Mouse (Mus musculus) embryonic fibroblast, embryonic 13.5 days (primary cell): ENCODE measurements around the gene Slc2a10. TPM values are rescaled to one million over a fixed set of nuclear protein-coding genes. Genes with fewer than 3 reads are reported as not detected.
"Not testable (repeated sequence)": the region's sequence is repeated elsewhere in the genome, so short reads cannot be mapped to it uniquely, and the experiment has no call there.

Experiments
- H3K27ac ChIP-seq: 2 replicates; pipeline ENCODE4 v1.5.1; 2012; ENCODE audit warnings: low read length, control low read depth, inconsistent platforms; ENCODE audit not compliant: insufficient read depth
- H3K4me1 ChIP-seq: 2 replicates; pipeline ENCODE4 v1.6.1; 2011; ENCODE audit warnings: low read length; ENCODE audit not compliant: control insufficient read depth, insufficient read depth
- H3K4me3 ChIP-seq: 2 replicates; pipeline ENCODE4 v1.5.1; 2011; ENCODE audit warnings: mild to moderate bottlenecking, control low read depth, low read length; ENCODE audit not compliant: insufficient read depth
- CTCF ChIP-seq: IDR thresholded peaks from 2 replicates; pipeline ENCODE4 v1.5.1; 2011; ENCODE audit warnings: mild to moderate bottlenecking, control low read depth, low read length, moderate library complexity, borderline replicate concordance; ENCODE audit not compliant: insufficient read depth
- POLR2A ChIP-seq: IDR thresholded peaks from 2 replicates; pipeline ENCODE4 v1.6.1; 2011; ENCODE audit warnings: low read depth, mild to moderate bottlenecking, control low read depth, low read length, moderate library complexity
- polyA plus RNA-seq: library from polyadenylated mRNA; stranded (reverse); fragments of >200 nt; gene quantifications from 2 replicates; pipeline ENCODE4 v1.2.4, GENCODE M21; 2011; ENCODE audit warnings: low read depth; ENCODE audit not compliant: missing spikeins, insufficient read length

Gene Slc2a10
- polyA plus RNA-seq, 1 experiment: 10.9 TPM

DNA sequence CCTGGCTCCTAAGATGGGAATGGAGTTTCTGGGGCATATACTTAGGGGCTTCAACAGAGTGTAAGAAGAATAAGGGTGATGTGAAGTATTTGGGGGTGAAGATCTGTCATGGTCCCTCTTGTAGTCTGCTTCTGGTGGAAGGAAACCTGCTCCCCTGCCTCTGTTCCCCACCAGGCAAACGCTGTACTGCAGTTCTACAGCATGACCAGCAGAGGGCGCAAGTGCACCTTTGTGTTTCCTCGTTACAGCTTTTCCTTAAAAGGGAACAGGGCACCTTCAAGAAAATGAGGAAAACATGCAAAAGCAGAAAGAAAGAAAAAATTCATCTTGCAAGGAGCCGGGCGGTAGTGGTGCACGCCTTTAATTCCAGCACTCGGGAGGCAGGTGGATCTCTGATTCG, 25.5 kb downstream of the Slc2a10 start:
- no peak overlapping the region for H3K4me3 ChIP-seq
- TF ChIP-seq POLR2A (no peak), CTCF (peak; percentile 95)
- H3K4me1 ChIP-seq: no peaks in the 10 kb centered on the region
- no peak overlapping the region for H3K27ac ChIP-seq

DNA sequence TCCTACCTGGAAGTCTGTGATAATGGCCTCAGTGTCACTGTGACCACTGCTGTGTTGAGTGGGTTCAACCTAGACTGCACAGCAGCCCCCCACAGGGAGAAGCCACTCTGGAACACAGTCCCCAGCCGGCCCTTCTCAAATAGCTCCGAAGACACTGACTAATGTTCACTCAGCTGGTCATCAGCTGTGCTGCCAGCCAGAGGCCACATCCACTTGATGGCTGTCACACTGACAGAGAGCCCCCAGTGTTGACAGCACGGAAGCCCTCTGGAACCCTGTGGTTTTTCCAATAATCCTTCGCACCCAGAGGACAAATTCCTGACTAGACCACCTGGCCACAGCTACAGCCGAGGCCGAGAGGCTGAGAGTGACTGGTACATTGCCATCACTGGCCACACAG, 30.2 kb downstream of the Slc2a10 start:
- TF ChIP-seq POLR2A (no peak), CTCF (no peak)
- no peak overlapping the region for H3K27ac ChIP-seq
- no peak overlapping the region for H3K4me3 ChIP-seq
- no peaks in the 10 kb centered on the region for H3K4me1 ChIP-seq

DNA sequence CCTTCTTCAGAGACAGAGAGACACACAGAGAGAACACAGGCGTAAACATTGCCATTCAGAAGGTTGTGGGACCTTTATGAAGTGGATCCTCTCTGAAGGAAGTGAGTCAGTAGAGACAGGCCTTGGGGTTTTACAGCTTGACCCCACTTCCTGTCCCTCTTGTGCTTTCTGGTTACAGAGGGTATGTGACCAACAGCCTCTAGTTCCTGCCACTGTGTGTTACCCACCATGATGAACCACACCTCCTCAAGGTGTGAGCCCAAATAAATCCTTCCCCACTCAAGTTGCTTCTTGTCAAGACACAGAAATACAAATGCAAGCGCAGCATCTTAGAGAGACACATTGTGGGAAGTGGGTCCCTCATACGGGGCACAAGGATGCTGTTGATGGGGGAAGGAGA, 37.4 kb downstream of the Slc2a10 start:
- H3K4me1 ChIP-seq: peaks cover 4% of the 10 kb centered on the region; the same call in 1 of the 2 replicates
- no peak overlapping the region for H3K4me3 ChIP-seq
- no peak for TF ChIP-seq CTCF
- no peak for TF ChIP-seq POLR2A
- H3K27ac ChIP-seq: no peak overlapping the region

DNA sequence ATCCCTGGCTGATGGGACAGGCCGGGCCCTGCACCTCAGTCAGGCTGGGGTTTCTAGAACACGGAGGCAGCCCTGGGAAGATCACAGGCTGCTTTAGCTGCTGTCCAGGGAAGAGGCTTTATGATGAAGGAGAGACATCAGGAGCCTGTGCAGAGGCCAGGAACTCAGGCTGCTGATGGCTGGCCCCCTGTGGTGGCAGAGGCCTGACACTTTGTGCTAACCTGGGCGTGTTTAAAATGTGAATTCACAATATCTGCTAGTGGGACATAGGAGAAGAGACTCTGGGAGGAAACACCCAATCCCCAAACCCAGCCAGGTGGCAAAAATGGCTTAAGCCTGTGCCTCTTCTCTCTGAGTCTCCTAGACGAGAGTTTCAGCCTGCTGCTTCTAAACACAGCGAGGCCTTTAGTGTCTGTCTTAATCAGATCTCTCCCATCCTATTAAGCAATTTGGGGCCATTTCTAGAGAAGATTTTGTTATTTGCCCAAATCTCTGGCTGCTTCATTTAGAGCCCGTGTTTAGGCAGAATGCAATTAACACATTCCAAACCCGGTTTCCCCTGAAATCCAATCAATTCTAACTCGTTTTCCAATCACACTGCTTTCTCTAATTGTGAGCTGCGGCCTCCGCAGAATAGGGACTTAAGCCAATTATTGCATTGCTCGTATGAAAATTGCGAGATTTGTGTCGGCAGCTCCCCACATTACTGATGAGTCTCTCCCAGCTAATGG, 39.5 kb downstream of the Slc2a10 start:
- no peak overlapping the region for H3K4me3 ChIP-seq
- no peak for TF ChIP-seq CTCF
- no peak for TF ChIP-seq POLR2A
- H3K4me1 ChIP-seq: peaks cover 4% of the 10 kb centered on the region; the same call in 1 of the 2 replicates
- H3K27ac ChIP-seq: no peak overlapping the region

DNA sequence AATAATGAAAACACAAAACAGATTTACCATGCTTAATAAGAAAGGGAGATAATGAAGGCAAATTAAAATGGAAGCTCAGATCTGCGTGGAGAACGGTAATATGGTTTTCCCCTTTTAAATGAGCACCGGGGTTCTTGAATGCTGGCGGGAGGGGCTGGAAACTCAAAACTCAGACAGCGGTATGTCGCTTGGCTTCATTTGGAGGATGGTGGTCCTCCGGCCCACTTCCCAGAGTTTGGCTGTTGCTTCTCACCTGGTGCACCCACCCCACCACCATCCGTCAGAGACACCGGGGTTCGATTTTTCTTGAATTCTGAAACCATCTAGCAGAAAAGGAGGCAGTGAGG, 40.1 kb downstream of the Slc2a10 start:
- Histone ChIP-seq H3K4me1 (peaks cover 4% of the 10 kb centered on the region; the same call in 1 of the 2 replicates), H3K27ac (no peak overlapping the region), H3K4me3 (no peak overlapping the region)
- TF ChIP-seq CTCF (no peak), POLR2A (no peak)

DNA sequence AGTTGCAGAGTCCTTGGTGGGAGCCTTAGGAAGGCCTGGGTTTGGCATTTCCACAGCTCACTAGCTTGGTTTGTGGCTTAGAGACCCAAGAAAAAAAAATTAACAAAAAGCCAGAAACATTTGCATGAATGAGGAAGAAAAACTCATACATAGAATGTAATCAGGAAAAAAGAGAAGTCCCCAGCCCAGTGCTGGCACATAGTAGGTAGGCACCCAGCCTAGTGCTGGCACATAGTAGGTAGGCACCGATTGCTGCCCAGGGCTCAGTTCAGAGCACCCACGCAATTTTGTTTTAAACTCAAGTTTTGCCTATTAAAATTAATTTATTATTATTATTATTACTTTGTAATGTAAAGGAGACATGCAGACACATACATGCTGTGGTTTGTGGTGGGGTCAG, 42.1 kb downstream of the Slc2a10 start:
- Histone ChIP-seq H3K4me3 (no peak overlapping the region), H3K27ac (no peak overlapping the region), H3K4me1 (peaks cover 4% of the 10 kb centered on the region; the same call in 1 of the 2 replicates)
- TF ChIP-seq POLR2A (no peak), CTCF (no peak)

DNA sequence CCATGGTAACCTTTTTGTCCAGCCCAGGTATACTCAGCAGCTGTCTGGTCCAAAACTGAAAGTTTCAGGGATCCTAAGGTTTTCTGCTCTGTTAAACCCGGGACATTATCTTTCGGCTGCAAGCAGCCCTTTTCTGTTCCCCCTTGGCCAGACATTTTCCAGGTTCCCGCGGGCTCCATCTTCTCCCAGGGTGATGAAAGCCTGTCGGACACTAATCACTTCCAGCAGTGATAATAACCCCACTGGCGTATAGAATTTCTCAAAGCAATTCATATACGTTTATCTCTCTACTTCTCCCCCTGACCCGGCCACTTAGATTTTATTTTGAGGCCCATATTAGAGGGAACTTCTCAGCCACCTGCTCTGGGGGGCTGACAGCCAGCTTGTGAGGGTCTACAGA, 42.8 kb downstream of the Slc2a10 start:
- Histone ChIP-seq H3K27ac (no peak overlapping the region), H3K4me1 (peaks cover under 1% of the 10 kb centered on the region; the same call in 1 of the 2 replicates), H3K4me3 (no peak overlapping the region)
- TF ChIP-seq CTCF (no peak), POLR2A (no peak)

DNA sequence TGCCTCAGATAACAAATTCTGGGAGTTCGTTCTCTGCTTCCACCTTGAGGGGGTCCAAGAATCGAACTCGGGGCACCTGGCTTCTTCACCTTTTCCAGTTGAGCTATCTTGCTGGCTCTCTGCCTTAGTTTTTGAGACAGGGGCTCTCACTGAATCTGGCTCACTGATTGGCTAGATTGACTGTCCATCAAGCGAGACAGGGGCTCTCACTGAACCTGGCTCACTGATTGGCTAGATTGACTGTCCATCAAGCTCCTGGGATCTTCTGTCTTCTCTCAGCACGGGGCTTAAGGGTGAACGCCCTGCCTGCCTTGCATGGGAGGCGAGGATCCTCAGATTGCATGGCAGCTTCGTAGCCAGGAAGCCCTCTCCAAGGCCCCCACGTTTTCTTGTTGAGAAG, 43.8 kb downstream of the Slc2a10 start:
- TF ChIP-seq POLR2A: no peak
- TF ChIP-seq CTCF: no peak
- Histone ChIP-seq H3K4me1 (no peaks in the 10 kb centered on the region), H3K4me3 (no peak overlapping the region), H3K27ac (no peak overlapping the region)

DNA sequence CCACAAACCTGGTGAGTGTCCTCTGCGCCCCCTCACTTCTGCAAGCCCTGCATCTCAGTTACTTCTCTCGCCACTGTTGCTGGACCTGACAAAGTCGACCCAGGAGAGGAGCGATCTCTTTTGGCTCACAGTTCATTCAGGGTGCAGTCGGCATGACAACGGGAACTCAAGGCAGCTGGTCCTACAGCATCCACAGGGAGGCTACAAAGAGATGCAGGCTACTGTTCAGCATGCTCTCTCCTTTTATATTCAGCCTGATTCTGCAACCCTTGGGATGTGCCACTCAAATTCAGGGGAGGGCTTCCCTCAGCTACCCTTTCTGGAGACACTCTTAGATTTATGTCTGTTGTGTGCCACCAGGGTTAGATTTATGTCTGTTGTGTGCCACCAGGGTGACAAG, 45.0 kb downstream of the Slc2a10 start:
- Histone ChIP-seq H3K4me1 (no peaks in the 10 kb centered on the region), H3K27ac (no peak overlapping the region), H3K4me3 (no peak overlapping the region)
- TF ChIP-seq POLR2A (no peak), CTCF (no peak)

DNA sequence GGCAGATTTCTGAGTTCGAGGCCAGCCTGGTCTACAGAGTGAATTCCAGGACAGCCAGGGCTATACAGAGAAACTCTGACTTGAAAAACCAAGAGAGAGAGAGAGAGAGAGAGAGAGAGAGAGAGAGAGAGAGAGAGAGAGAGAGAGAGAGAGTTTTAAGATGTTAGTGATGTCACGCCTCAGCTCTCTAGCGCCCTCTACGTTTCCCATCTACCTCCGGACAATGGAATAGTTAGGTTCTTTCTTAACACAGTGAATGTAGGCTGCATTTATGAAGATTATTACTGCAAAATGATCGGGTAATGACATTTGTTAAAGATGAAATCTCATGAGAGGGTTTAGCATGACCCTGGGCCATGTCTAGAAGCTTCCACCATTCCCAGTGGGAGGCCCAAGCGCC, 46.8 kb downstream of the Slc2a10 start:
- not testable (repeated sequence) for H3K4me3 ChIP-seq, H3K27ac ChIP-seq, H3K4me1 ChIP-seq
